Mouse (Mus musculus): Measurements from ENCODE around the gene Prl7a1. TPM values are rescaled to one million over a fixed set of nuclear protein-coding genes. Genes with fewer than 3 reads are reported as not detected.

Prl7a1 gene
- total RNA-seq (2015; ENCODE audit: low replicate concordance) (not detected in 2 replicates), total RNA-seq (2017; ENCODE audit: low replicate concordance) (not detected in 2 replicates)

- no peak for ATAC-seq (replicated peaks; ENCODE audit: low FRiP score, poor library complexity, severe bottlenecking)
Observed at GRCm38 (mm10) chr13:27642393-27642792, at the start of gene Prl7a1. Gene Prl7a1 (minus strand): TSS chr13:27642493.

- no peak for ATAC-seq (replicated peaks; ENCODE audit: low FRiP score, poor library complexity, severe bottlenecking)
Observed at GRCm38 (mm10) chr13:27667936-27668335, 25.6 kb upstream of the Prl7a1 start, which contains the start of gene Prl7a2. Gene Prl7a2 (minus strand): TSS chr13:27668036.

GRCm38 (mm10) chr13:27660747-27661146 is 18.5 kb upstream of the Prl7a1 start:
- no peak for ATAC-seq (replicated peaks; ENCODE audit: low FRiP score, poor library complexity, severe bottlenecking)

GRCm38 (mm10) chr13:27610482-27610881 is 31.8 kb downstream of the Prl7a1 start, which contains the start of gene Prl7b1:
Gene Prl7b1 (minus strand): TSS chr13:27610582.
- no peak for ATAC-seq (replicated peaks; ENCODE audit: low FRiP score, poor library complexity, severe bottlenecking)

Other genes with a start within 250 kb of the Prl7a1 start
- not detected in 2 replicates for gene Prl8a6, start 203.8 kb downstream of the Prl7a1 start, total RNA-seq (2015; ENCODE audit: low replicate concordance)
- not detected in 2 replicates for gene Prl8a6, start 203.8 kb downstream of the Prl7a1 start, total RNA-seq (2017; ENCODE audit: low replicate concordance)
- not detected in 2 replicates for gene Prl8a8, start 129.3 kb downstream of the Prl7a1 start, total RNA-seq (2015; ENCODE audit: low replicate concordance)
- gene Prl8a8, start 129.3 kb downstream of the Prl7a1 start, total RNA-seq (2017; ENCODE audit: low replicate concordance): not detected in 2 replicates
- gene Prl8a9, start 77.9 kb downstream of the Prl7a1 start, total RNA-seq (2015; ENCODE audit: low replicate concordance): not detected in 2 replicates
- not detected in 2 replicates for gene Prl8a9, start 77.9 kb downstream of the Prl7a1 start, total RNA-seq (2017; ENCODE audit: low replicate concordance)
- not detected in 2 replicates for gene Prl8a1, start 60.3 kb downstream of the Prl7a1 start, total RNA-seq (2015; ENCODE audit: low replicate concordance)
- not detected in 2 replicates for gene Prl8a1, start 60.3 kb downstream of the Prl7a1 start, total RNA-seq (2017; ENCODE audit: low replicate concordance)
- gene Prl7b1, start 31.9 kb downstream of the Prl7a1 start, total RNA-seq (2015; ENCODE audit: low replicate concordance): not detected in 2 replicates
- not detected in 2 replicates for gene Prl7b1, start 31.9 kb downstream of the Prl7a1 start, total RNA-seq (2017; ENCODE audit: low replicate concordance)
- gene Prl7a2, start 25.5 kb upstream of the Prl7a1 start, total RNA-seq (2015; ENCODE audit: low replicate concordance): not detected in 2 replicates
- not detected in 2 replicates for gene Prl7a2, start 25.5 kb upstream of the Prl7a1 start, total RNA-seq (2017; ENCODE audit: low replicate concordance)
- gene Prl7d1, start 74.2 kb upstream of the Prl7a1 start, total RNA-seq (2015; ENCODE audit: low replicate concordance): not detected in 2 replicates
- not detected in 2 replicates for gene Prl7d1, start 74.2 kb upstream of the Prl7a1 start, total RNA-seq (2017; ENCODE audit: low replicate concordance)
- not detected in 2 replicates for gene Prl7c1, start 138.3 kb upstream of the Prl7a1 start, total RNA-seq (2015; ENCODE audit: low replicate concordance)
- gene Prl7c1, start 138.3 kb upstream of the Prl7a1 start, total RNA-seq (2017; ENCODE audit: low replicate concordance): not detected in 2 replicates
- not detected in 2 replicates for gene Prl2a1, start 159.2 kb upstream of the Prl7a1 start, total RNA-seq (2015; ENCODE audit: low replicate concordance)
- not detected in 2 replicates for gene Prl2a1, start 159.2 kb upstream of the Prl7a1 start, total RNA-seq (2017; ENCODE audit: low replicate concordance)
- not detected in 2 replicates for gene Prl2c1, start 206.8 kb upstream of the Prl7a1 start, total RNA-seq (2015; ENCODE audit: low replicate concordance)
- gene Prl2c1, start 206.8 kb upstream of the Prl7a1 start, total RNA-seq (2017; ENCODE audit: low replicate concordance): not detected in 2 replicates